8 mouse cellular contexts compared by ENCODE assay signal in the genomic region with DNA sequence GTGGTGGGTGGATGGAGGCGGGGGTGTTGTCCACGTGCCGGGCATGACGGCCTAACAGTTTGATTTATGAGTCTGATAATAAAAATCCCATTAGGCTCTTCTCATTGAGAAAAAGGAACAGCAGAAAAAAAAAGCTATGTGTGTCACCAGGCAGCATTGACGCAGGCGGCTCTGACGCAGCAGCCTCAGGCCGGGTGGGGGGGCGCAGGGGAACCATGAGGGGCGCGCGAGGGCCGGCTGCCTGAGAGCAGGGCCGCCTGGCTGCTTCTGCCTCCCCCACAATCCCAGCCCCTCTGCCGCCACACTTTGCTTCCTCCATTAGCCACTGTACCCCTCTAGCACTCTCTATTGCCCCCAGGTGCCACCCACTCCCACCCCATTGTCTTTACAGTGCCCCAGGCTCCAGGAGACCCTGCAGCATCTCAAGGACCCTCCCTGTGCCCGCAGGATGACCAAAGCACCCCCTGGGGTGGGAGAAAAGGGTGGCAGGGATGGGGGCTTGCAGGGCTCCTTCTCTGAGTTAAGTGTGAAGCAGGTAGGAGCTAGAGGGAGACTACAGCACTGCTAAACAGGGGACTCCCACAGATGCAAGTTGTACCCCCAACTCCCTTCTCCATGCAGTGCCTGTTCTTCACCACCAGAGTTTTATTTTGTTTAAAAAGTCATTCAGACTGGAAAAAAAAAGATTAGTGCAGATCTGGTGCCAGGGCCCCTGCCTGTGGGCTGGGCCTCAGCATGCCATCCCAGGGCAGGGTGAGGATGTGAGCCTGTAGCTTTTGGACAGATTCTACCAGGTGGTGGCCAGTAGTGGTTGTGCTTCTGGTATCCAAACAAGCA. TPM values are rescaled to one million over a fixed set of nuclear protein-coding genes. Genes with fewer than 3 reads are reported as not detected.
DNase-seq lines count a peak whose midpoint lies in the region.

No protein-coding gene starts in this region.

- H3K27me3 ChIP-seq in hindbrain, embryonic 10.5 days (ENCODE audit: insufficient read depth, poor library complexity, severe bottlenecking): peaks cover 27% of the 10 kb centered on the region

- H3K4me1 ChIP-seq in hindbrain, embryonic 10.5 days (replicated peaks): peaks cover 36% of the 10 kb centered on the region

- under 1% methylated on average over 16 of the region's 16 CpGs for whole genome bisulfite sequencing in hindbrain, embryonic 10.5 days

- H3K36me3 ChIP-seq in hindbrain, embryonic 10.5 days: no peaks in the 10 kb centered on the region

- peak; percentile 58 for DNase-seq in adipocyte (ENCODE audit: low spot score)
- DNase-seq in cerebellum, postnatal 14 days: peak; percentile 92 to 95
- peak; percentile 64 to 82 for DNase-seq in frontal cortex, postnatal 10 days (ENCODE audit: low spot score in 2 of 2)
- peak; percentile 87 for DNase-seq in hindbrain, embryonic 10.5 days (ENCODE audit: low spot score)
- DNase-seq in layer of hippocampus, adult 8-10 months (ENCODE audit: low spot score in 2 of 2): peak; percentile 54 to 69
- DNase-seq in mesoderm, embryonic 11.5 days (ENCODE audit: low read depth, low spot score): peak; percentile 89
- peak; percentile 72 to 73 for DNase-seq in right cerebral cortex, postnatal 36 days (ENCODE audit: low spot score in 2 of 2)
- no peak for DNase-seq in B cell, adult 2 months

- peak overlapping the region; percentile 37 for H3K4me3 ChIP-seq in hindbrain, embryonic 10.5 days

- H3K27ac ChIP-seq in hindbrain, embryonic 10.5 days: peak overlapping the region; percentile 90

- H3K9me3 ChIP-seq in hindbrain, embryonic 10.5 days: no peaks in the 10 kb centered on the region

RNA-seq across cellular contexts. Expression of a gene that starts 16.6 kb away (rescaled TPM):
- 4.4 and 7.2 TPM in 2 replicates for polyA plus RNA-seq in hindbrain, embryonic 10.5 days (2016; fragmentation: Nextera tagmentation; extraction: Ambion mirVana)
- total RNA-seq in layer of hippocampus, adult 8-10 months (2022): 10 to 100 TPM; 42.6 to 73.9 (median 56.7) TPM

RNA-seq across cellular contexts. Expression of a gene that starts 58.2 kb away (rescaled TPM):
- polyA plus RNA-seq in hindbrain, embryonic 10.5 days (2016; fragmentation: Nextera tagmentation; extraction: Ambion mirVana): not detected in 2 replicates
- total RNA-seq in layer of hippocampus, adult 8-10 months (2022): not detected

Comparison
In these comparisons a context has a peak if more than half of its experiments do, and no peak if none do; other contexts are left out.
1. DNase-seq: peak in adipocyte (single experiment), cerebellum, postnatal 14 days (2 of 2), frontal cortex, postnatal 10 days (2 of 2), hindbrain, embryonic 10.5 days (single experiment), layer of hippocampus, adult 8-10 months (2 of 2), mesoderm, embryonic 11.5 days (single experiment) and right cerebral cortex, postnatal 36 days (2 of 2); none in B cell, adult 2 months (0 of 2).